Mouse (Mus musculus): ENCODE measurements at regions not wholly inside any gene's neighbourhood (a gene's known extent, or its start where the extent isn't known, plus 50 kb on each side); places are given as distances from the start of the nearest gene placed in this dataset.

- TF ChIP-seq CTCF (IDR thresholded peaks at IDR 0.05; ENCODE audit: extremely low read depth, insufficient read depth, insufficient read length, insufficient replicate concordance) = no peak
- TF ChIP-seq POLR2A (IDR thresholded peaks at IDR 0.05; ENCODE audit: low read depth, low read length) = no peak
Observed at GRCm38 (mm10) chr7:145112146-145112830, 95.6 kb downstream of the 1810010D01Rik start.
